Mouse (Mus musculus): ENCODE data around the gene Tiprl.

GRCm38 (mm10) chr1:165192102-165192501 is 44.7 kb downstream of the Tiprl start:
- TF ChIP-seq CTCF (IDR thresholded peaks at IDR 0.05; ENCODE audit: low read depth, low read length) (no peak), POLR2A (IDR thresholded peaks at IDR 0.05; ENCODE audit: borderline replicate concordance, low read depth, low read length) (no peak)
